Mouse (Mus musculus) gastrocnemius, postnatal 4 days (tissue): ENCODE measurements around the gene Calm2. TPM values are rescaled to one million over a fixed set of nuclear protein-coding genes. Genes with fewer than 3 reads are reported as not detected.

Experiments
- DNase-seq, 2 experiments: peaks; one replicate each; pipeline ENCODE4 v3.0.0; 2021 to 2022; ENCODE audit warnings: low spot score in 2 of 2, mixed read lengths in 2 of 2
- long read RNA-seq, 2 experiments: library from polyadenylated mRNA; stranded (forward); transcript quantifications; one replicate each; pipeline ENCODE4 v2.0.0; 2021
- total RNA-seq, 2 experiments: library from RNA; stranded (reverse); gene quantifications; 2 replicates each; pipeline ENCODE4 v1.2.3; 2021

The Calm2 gene
- 100 to 1,000 TPM; 356 to 375 TPM for total RNA-seq
- long read RNA-seq, experiment 1, transcript Calm2-204 (5 exons, 842 nt): minor isoform, 7 of 549 reads
- long read RNA-seq, experiment 1, transcript Calm2-201 (6 exons, 1,205 nt): major isoform, 525 of 549 reads
- long read RNA-seq, experiment 1, partial matches to known transcripts: 11 of 549 reads
- long read RNA-seq, experiment 1, other reads (novel, unspliced or antisense): 6 of 549 reads
- long read RNA-seq, experiment 2, transcript Calm2-201 (6 exons, 1,205 nt): major isoform, 454 of 472 reads
- long read RNA-seq, experiment 2, partial matches to known transcripts: 8 of 472 reads
- long read RNA-seq, experiment 2, other reads (novel, unspliced or antisense): 6 of 472 reads

DNA sequence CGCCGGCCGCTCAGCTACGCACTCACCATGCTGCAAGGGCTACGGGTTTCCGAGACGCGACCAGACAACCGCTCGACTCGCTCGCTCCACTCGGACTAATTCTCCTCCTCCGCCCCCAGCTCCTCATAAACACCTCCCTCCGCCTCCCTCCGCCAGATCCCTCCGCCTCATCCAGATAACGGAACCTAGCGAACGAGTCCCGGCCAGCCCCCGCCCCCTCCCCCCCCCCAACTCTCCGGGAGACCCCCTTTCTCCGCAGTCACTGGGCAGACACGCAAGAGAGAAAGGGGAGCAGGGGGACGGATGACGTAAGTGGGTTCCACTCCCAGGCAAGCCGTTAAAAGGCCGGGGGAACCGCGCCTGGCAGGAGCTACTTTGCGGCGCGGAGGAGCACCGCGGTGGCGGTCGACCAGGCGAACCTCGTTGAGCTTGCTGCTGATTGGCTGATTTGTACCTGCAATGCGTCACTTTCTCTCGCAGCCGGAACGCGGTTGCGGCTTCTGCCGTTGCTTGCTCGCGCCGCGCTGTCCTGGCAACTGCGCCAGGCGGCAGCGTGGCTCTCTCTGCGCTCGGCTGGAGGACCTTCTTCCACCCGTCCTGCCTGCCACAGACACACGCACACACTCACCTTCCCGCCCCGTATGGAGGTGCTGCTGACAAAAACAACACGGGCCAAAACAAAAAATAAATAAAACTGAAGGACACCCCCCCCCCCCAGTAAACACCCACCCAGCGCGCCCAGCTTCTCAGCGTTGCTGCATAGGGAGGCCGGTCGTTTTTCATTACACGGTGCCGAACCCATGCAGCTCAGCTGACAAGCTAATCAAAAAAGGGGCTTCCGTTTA is at the start of gene Calm2:
TSS of gene Calm2 (minus strand) at position 169 of the 845 bp plus-strand sequence.
- peak; percentile 94 to 98 for DNase-seq

DNA sequence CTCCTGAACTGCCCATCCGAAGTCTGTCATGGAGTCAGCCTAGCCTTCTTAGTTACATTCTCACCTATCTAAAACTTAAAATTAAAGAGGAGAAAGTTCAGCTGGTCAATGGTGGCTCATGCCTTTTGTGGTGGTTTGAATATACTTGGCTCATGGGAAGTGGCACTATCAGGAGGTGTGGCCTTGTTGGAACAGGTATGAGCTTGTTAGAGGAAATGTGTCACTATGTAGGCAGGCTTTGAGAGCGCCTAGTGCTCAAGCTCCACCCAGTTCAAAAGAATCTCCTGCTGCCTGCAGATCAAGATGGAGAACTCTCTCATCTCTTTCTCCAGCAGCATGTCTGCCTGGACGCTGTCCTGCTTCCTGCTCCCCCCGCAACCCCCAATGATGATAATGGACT is 48.8 kb upstream of the Calm2 start:
- no peak for DNase-seq

DNA sequence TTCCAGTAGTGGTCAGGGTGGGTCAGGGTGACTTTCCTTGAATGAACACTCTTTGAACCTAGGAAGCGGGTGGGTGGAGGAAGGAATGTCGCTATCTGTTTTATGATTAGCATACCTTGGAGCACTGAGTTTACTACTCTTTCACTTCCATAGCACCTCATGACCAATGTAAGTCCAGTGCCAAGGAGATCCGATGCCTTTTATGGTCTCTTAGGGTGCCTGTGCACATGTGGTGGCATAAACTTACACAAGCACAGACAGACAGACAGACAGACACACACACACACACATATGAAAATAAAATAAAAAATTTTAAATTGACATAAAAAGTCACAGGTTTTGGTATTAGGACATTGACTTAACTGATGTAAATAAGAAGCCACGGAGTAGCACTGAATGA is 47.6 kb upstream of the Calm2 start:
- DNase-seq: no peak

DNA sequence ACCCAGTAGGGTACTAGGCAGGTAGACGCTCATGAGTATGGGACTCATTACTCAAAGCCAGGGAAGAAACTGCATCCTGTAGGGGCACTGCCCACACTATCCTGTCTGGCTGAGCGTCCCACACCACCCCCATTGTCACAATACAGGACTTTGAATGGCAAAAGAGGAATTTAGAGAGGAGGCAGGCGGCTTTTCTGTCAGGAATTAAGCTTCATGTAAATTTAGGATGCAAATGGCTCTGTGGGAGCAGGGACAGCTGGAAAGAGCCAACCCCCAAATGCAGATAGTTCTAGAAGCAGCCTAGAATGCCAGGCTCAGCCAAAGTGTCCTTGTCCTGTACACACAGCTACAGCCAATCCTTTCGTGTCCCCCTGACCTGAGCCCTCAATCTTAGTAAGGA is 45.6 kb upstream of the Calm2 start:
- no peak for DNase-seq

DNA sequence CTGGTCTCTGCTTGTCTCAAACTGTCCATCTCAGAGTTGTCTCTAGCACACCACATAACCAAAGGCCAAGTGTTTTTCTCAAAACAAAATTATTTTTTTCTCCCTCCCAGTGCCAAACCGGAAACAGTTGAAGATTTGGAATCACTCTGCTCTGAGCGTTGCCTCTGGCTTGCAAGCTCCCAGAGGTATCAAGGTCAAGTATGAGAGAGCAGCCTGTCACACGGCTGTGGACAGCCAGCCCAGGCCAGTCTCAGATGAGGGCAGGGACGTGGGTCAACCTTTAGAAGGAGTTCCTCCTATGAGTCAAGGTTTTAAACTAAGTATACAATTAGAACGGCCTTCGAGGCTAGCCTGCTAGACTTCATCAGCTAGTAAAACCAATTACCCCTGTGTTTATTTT is 43.6 kb upstream of the Calm2 start:
- no peak for DNase-seq

DNA sequence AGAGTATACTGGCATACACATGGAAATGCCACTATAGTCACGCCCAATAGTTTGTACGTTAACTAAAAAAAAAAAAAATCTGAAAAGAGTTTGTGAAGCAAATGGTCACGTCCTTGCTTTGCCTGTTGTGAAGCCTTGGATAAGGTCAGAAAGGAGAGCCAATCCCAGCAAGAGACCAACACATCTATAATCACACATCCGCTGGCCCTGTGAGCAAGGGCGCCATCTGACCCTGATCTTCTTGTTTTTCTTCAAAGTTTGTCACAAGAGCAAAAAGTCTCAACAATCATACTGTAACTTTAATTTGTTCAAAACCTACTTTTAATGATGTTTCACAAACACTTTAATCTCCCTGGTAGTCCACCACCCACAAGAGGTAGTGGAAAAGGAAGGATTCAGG is 39.0 kb upstream of the Calm2 start:
- DNase-seq: no peak

DNA sequence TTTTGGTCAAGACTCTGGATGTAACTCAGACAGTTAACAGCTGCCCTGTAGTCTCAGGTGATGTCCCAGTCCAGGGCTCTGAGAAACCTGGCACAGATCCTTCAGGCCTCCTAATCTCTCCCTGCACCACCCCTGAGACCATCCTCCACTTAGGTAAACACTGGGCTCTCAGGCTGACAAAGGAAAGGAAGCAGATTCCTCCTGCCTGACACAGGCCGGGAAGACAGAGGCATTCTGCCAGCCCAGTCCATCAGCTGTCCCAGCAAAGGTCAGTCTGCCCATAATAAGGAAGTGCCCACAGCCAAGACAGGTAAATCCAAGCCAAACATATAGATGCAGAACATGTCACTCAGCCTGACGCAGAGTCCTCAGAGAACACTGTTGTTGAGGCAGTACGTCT is 36.1 kb upstream of the Calm2 start:
- DNase-seq: no peak

DNA sequence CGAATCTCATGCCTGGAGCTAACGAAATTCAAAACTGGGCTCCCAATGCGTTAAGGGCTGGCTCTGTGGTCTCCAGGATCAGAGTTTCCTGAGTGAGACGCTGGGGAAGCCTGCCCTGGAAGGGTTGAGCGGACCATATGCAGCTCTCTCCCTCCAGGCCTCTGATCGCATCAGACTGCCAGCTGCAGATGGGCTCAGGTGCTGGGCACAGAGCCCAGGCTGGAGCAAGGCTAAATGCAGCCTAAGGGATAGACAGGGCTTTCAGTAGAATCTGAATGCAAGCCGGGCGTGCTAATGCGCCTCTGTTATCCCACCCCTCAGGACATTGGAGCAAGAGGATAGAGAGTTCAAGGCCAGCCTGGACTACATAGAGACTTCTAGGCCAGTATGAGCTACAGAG is 31.8 kb upstream of the Calm2 start:
- peak in 1 of 2 experiments; percentile 42 for DNase-seq

DNA sequence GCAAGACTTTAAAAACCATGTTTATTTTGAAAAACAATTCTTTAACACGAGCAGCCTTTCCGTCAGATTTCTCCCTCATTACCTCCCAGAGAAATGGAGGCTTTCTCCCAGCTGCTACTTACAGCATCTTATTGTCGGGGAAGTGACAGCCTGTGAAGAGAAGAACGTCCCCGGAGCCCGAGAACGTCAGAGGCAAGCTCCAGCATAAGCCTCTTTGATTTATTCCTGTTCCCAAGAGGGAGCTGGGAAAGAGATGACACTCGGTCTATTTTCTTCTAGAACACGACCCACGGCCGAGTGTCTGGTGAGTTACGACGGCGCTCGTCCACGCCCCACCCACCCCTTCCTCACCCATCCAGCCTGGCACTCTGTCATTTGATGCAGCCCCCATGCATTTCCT is 30.9 kb upstream of the Calm2 start:
- DNase-seq: no peak

DNA sequence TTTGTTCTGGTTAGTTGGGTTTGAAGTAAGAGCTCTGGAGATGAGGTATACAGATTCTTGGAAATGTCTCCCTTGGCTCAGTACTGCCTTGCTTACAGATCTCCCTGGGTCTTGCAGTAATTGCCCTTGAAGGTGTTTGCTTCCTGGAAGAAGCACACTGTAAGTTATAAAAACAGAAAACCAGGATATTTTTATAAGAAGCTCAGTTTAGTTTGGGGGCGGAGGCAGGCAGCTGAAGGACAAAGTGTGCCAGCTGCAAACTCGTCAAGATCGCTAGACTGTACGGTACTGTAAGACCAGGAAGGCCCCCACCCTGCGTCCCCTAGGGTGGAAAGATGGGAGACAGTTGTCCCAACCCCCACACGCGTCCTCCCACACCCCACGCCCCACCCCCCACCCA is 28.6 kb upstream of the Calm2 start:
- DNase-seq: no peak

DNA sequence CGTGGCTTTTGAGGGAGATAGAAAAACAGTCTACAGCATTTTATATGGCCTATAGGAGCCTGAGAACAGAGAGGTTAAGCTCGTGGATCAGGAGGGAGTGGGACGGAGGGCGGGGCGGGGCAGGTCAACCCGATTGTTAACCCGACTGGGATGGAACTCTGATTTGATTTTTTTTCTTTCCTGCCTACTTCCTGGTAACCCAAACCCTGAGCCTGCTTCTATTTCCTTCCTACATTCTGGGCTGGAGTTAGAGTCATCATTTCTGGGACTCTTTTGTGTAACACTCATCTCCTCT is 27.7 kb upstream of the Calm2 start:
- DNase-seq: no peak

DNA sequence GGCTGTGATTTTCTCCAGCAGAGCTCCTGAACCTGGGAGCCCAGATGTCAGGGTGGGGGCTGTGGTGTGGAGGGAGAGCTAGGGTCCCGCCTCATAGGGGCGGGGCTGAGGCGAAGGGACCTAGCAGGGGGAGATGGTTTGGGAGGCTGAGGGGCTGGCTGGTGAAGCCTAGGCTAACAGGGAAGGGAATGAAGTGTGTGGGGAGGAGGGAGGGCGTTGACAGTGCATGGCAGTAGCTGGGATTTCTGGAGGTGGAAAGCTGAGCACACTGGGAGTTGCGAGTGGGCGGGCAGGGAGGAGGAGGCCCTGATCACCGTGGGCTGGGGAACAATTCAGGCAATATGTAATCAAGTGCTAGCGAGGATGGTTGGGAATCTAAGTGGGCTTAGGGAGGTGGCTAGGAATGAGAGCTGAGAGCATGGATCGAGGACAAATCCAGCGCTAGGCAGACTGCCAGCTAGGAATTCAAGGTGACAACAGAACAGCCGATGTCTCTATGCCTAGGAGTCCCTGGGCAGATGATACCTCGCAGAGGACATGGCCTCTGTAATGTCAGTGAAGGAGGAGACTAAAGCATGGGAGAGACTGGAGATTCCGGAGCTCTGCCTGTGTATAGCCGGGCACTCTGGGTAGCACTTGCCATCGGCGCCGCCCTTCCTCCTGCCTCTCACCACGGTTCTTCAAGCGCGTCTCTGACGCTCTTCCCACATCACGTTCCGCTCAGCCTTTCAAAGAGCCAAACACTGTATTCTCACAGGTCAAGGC is 27.2 kb upstream of the Calm2 start:
- peak in 1 of 2 experiments; percentile 35 for DNase-seq

DNA sequence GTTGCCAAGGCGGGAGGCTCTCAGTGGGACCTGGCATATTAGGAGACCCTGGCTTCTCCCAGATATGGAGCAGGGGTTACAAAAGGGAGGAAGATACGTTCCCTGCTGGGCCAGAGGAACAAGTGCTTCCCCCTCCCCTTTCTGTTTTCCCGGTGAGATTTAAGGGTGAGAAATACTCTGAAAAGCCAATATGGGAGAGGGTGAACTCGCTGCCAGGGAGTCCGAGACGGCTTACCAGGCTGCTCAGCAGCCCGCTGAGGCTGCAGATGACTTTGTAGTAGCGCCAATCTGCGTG is 26.7 kb upstream of the Calm2 start:
- no peak for DNase-seq

DNA sequence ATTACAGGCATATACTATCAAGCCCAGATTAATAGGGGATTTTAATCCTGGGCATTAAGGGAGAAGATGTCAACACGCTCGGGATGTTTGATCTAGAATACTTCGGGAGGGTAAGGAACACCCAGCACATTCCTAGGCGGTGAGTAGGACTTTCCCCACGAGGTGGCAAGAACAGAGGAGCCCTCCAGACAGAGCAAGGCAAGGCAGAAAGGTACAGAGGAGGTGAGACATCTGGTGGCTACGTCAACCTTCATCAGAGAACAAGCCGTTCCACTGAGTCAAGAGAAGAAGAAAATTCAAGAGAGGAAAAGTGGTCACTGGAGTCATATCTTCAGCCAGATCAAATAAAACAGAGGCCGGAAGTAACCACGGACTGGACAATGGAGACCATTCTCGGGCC is 26.1 kb upstream of the Calm2 start:
- no peak for DNase-seq

DNA sequence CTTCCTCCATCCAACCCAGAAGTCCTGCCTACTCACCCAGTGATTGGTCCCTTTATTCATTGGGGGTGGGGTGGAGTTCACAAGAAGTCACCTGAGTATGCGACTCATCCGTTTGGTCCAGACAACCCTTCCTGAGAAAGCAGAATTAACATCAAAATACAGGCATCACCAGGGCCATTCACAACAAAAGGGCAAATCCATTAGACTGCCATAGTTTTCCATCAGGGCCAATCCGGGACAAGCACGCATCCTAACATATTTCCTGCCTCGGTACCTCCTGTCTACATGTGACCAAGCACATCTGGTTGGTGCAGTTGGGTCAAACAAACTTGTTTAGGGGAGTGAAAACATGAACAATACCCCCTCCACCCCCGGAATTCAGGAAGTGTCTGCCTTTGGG is 24.9 kb upstream of the Calm2 start:
- no peak for DNase-seq

DNA sequence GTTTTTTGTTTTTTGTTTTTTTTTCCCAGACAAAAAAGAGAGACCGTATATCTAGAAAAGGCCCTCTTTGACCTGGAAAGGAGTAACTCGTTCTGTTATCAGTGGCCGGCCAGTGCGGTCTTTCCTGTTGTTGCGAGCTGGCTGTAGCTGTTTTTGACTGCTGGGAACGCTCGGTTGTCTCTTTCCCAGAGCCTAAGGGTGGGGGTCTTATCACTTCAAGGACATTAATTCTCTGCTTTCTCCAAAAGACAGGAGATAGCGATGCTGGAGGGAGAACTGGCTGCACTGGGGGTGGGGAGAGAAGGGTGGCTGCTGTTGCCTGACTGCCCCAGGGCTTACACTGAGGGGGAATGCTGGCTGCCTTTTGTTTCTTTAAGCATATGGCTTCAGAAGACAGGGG is 24.1 kb upstream of the Calm2 start:
- no peak for DNase-seq

DNA sequence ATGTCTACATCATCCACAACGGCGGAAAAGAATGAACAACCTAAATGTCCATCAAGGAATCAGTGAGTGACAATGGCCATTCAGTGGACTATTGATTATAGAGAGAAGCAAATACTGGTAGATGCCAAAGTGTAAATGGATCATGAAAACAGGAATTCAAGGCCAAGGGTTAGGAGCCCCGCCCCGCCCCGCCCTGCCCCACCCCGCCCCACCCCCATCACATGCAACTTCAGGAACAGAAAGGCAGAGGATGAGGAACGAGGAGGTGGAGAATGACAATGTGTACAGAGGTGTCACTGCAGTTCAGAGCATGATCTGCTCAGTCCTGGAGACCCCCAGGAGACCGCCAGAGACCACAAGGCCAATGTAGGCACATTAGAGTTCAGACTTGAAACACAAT is 23.5 kb upstream of the Calm2 start:
- no peak for DNase-seq

DNA sequence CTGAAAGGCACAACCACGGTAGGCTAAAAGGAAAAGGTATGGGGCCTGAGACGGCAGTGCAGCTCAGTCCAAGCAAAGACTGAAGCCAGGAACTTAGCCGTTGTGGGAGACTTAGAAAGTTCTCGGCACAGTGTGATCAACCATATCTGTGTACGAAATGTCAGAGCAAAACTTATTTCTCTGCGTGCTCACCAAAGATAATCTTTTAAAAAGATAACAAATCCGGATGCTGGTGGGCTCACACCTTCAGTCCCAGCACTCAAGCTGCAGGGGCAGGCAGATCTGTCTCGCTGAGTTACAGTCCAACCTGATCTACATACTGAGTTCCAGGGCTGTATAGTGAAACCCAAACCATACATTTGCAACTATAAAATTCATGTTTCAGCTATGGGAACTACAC is 22.7 kb upstream of the Calm2 start:
- DNase-seq: no peak

DNA sequence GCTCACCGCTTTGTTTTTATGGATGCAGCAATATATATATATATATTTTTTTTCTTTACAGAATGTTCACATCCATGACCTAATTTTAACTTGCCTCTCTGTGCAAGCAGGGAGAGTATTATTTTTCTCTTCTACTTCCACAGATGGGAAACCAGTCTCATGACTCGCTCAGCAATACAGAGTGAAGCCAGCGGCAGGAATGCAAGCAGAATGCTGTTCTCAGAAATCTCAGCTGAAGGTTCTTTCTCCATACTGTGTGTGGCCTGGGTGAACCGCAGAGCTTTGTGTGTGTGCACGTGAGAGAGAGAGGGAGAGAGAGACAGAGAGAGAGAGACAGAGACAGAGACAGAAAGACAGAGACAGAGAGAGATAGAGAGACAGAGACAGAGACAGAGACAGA is 21.9 kb upstream of the Calm2 start:
- no peak for DNase-seq

DNA sequence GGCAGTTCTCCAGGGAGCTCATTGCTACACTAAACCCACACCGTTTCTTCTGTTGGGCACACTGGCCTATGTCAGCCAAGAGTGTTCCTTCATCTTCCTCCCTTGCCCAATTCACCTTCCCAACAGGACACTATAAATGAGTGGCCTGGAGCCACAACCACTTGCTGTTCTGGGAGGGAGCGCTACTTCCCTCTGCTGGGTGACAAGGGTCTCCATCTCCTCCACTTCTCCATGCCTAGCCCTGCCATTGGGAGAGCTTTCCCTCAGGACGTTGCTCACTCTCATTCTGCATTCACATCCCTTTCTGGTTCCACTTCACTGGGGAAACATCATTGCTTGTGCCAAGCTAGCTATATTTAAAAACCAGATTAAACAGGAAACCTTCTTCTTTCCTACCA is 14.8 kb upstream of the Calm2 start:
- no peak for DNase-seq

DNA sequence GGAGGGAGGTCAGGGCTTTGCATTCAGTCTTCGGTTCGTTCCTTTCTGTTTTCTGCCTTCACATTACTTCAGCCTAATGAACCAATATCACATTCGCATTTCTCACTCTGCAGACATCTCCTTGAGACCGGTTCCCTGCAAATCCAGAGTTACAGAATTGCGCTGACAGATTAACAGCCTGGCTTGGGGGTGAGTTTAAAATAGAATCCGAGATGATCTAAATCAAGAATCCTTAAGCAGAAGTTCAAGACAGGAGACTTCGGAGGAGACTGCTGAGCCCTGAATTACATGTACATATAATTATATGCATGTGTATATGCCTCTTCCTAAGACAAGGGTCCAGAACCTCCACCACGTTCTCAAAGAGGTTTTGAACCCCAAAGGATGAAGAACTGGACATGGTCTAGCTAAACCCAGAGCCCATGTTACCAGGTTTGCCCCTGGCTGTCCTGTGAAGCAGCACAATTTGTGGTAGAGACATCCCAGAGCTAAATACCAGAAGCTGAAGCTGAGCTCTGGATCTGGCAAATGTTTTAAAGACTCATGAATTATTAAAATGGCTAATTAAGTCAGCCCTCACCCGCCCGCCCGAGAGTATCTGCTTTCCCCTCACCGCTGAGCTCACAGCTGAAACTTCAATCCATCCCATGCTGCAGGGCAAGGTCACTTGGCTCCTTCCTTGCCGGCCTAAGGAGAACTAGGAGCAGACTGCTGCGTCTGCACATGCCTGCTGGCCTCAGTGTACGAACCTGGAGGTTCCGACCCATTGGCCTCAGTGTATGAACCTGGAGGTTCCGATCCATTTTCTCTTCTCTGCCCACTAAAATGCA is 14.1 kb upstream of the Calm2 start:
- peak in 1 of 2 experiments; percentile 15 for DNase-seq
